Mouse (Mus musculus): ENCODE data around the gene Pgm2l1.
"Not testable (repeated sequence)": the region's sequence is repeated elsewhere in the genome, so short reads cannot be mapped to it uniquely, and the experiment has no call there.

Pgm2l1 gene

GRCm38 (mm10) chr7:100228957-100229356, 1.8 kb downstream of the Pgm2l1 start:
- DNase-seq (ENCODE audit: low spot score), result no peak

GRCm38 (mm10) chr7:100230646-100231045, 3.5 kb downstream of the Pgm2l1 start:
- DNase-seq (ENCODE audit: low spot score), result no peak

GRCm38 (mm10) chr7:100231661-100232060, 4.5 kb downstream of the Pgm2l1 start:
- DNase-seq (ENCODE audit: low spot score), result no peak

- DNase-seq (ENCODE audit: low spot score), result no peak
Observed at GRCm38 (mm10) chr7:100233681-100234080, 6.5 kb downstream of the Pgm2l1 start.

GRCm38 (mm10) chr7:100234264-100234885, 7.2 kb downstream of the Pgm2l1 start:
- no peak for DNase-seq (ENCODE audit: low spot score)

GRCm38 (mm10) chr7:100238271-100238670, 11.1 kb downstream of the Pgm2l1 start:
- DNase-seq (ENCODE audit: low spot score), result no peak

- DNase-seq (ENCODE audit: low spot score), result no peak
Observed at GRCm38 (mm10) chr7:100240601-100241000, 13.4 kb downstream of the Pgm2l1 start.

- DNase-seq (ENCODE audit: low spot score), result no peak
Observed at GRCm38 (mm10) chr7:100243007-100243406, 15.8 kb downstream of the Pgm2l1 start.

- no peak for DNase-seq (ENCODE audit: low spot score)
Observed at GRCm38 (mm10) chr7:100244225-100244624, 17.0 kb downstream of the Pgm2l1 start.

GRCm38 (mm10) chr7:100245176-100245575, 18.0 kb downstream of the Pgm2l1 start:
- no peak for DNase-seq (ENCODE audit: low spot score)

GRCm38 (mm10) chr7:100250667-100251066, 23.5 kb downstream of the Pgm2l1 start:
- no peak for DNase-seq (ENCODE audit: low spot score)

GRCm38 (mm10) chr7:100262350-100262749, 35.2 kb downstream of the Pgm2l1 start:
- DNase-seq (ENCODE audit: low spot score), result no peak

- not testable (repeated sequence) for DNase-seq (ENCODE audit: low spot score)
Observed at GRCm38 (mm10) chr7:100264934-100265333, 37.7 kb downstream of the Pgm2l1 start.

GRCm38 (mm10) chr7:100272369-100272768, 45.2 kb downstream of the Pgm2l1 start:
- no peak for DNase-seq (ENCODE audit: low spot score)

- DNase-seq (ENCODE audit: low spot score), result no peak
Observed at GRCm38 (mm10) chr7:100274507-100274906, 47.3 kb downstream of the Pgm2l1 start.

- DNase-seq (ENCODE audit: low spot score), result no peak
Observed at GRCm38 (mm10) chr7:100276397-100276796, 49.2 kb downstream of the Pgm2l1 start.

GRCm38 (mm10) chr7:100279803-100280202, 52.6 kb downstream of the Pgm2l1 start:
- DNase-seq (ENCODE audit: low spot score), result no peak

GRCm38 (mm10) chr7:100281596-100281995, 54.4 kb downstream of the Pgm2l1 start:
- no peak for DNase-seq (ENCODE audit: low spot score)

- DNase-seq (ENCODE audit: low spot score), result no peak
Observed at GRCm38 (mm10) chr7:100283298-100283697, 56.1 kb downstream of the Pgm2l1 start.

GRCm38 (mm10) chr7:100285383-100285782, 58.2 kb downstream of the Pgm2l1 start, which contains the start of gene P4ha3:
P4ha3 (plus strand) TSS chr7:100285520.
- DNase-seq (ENCODE audit: low spot score), result no peak

- DNase-seq (ENCODE audit: low spot score), result no peak
Observed at GRCm38 (mm10) chr7:100287748-100288578, 60.8 kb downstream of the Pgm2l1 start.

- no peak for DNase-seq (ENCODE audit: low spot score)
Observed at GRCm38 (mm10) chr7:100288622-100289021, 61.4 kb downstream of the Pgm2l1 start.

- DNase-seq (ENCODE audit: low spot score), result no peak
Observed at GRCm38 (mm10) chr7:100293546-100293945, 66.4 kb downstream of the Pgm2l1 start.
